Mouse (Mus musculus) neural tube, embryonic 15.5 days (tissue): ENCODE results near the gene Kif5c. TPM values are rescaled to one million over a fixed set of nuclear protein-coding genes. Genes with fewer than 3 reads are reported as not detected.
A peak's percentile ranks its signal among the peaks of the same experiment; 100 is the strongest.

ENCODE experiments used
- ATAC-seq: fragments of 200-750 bp; cut with Nextera tagmentation; 2 replicates; pipeline ENCODE4 v1.8.0; 2017; ENCODE audit warnings: mild to moderate bottlenecking, moderate TSS enrichment, moderate library complexity; ENCODE audit not compliant: low FRiP score
- H3K27ac ChIP-seq: fragments of 300-500 bp; sonication (generic); replicated peaks from 2 replicates; pipeline ENCODE4 v1.5.1; 2015; ENCODE audit warnings: mild to moderate bottlenecking, inconsistent platforms
- H3K27me3 ChIP-seq: fragments of 300-500 bp; sonication (generic); replicated peaks from 2 replicates; pipeline ENCODE4 v1.6.1; 2015; ENCODE audit warnings: inconsistent platforms
- H3K36me3 ChIP-seq: fragments of 300-500 bp; sonication (generic); 2 replicates; pipeline ENCODE4 v1.6.1; 2015; ENCODE audit warnings: inconsistent platforms
- H3K4me1 ChIP-seq: fragments of 300-500 bp; sonication (generic); 2 replicates; pipeline ENCODE4 v1.6.1; 2015; ENCODE audit warnings: inconsistent platforms
- H3K4me2 ChIP-seq: fragments of 300-500 bp; sonication (generic); 2 replicates; pipeline ENCODE4 v1.6.1; 2015; ENCODE audit warnings: inconsistent platforms, mild to moderate bottlenecking, moderate library complexity
- H3K4me3 ChIP-seq: fragments of 300-500 bp; sonication (generic); replicated peaks from 2 replicates; pipeline ENCODE4 v1.5.1; 2015; ENCODE audit warnings: mild to moderate bottlenecking, inconsistent platforms
- H3K9ac ChIP-seq: fragments of 300-500 bp; sonication (generic); replicated peaks from 2 replicates; pipeline ENCODE4 v1.6.1; 2015; ENCODE audit warnings: mild to moderate bottlenecking, inconsistent platforms
- H3K9me3 ChIP-seq: fragments of 300-500 bp; sonication (generic); replicated peaks from 2 replicates; pipeline ENCODE4 v1.6.1; 2016; ENCODE audit warnings: inconsistent platforms
- WGBS: fragments of 180-500 bp; shearing (Covaris S2); methylation state at CpG from one replicate; pipeline ENCODE4 v1.1.7; 2015; ENCODE audit warnings: mixed read lengths; 5-methylcytosine and 5-hydroxymethylcytosine counted together
- polyA plus RNA-seq: library from polyadenylated mRNA; unstranded; fragments of >200 nt; fragmentation: Nextera tagmentation; extraction: Ambion mirVana; gene quantifications from 2 replicates; pipeline ENCODE4 v1.2.1, GENCODE M21; 2015

Kif5c gene
- polyA plus RNA-seq, 1 experiment from 2014 or later: 181 TPM

- peaks cover 32% of the 10 kb centered on the region for H3K4me1 ChIP-seq
- no peak overlapping the region for H3K4me2 ChIP-seq
- peaks cover 48% of the 10 kb centered on the region for H3K36me3 ChIP-seq
- no peak for ATAC-seq
- H3K9me3 ChIP-seq: no peaks in the 10 kb centered on the region
- no peaks in the 10 kb centered on the region for H3K27me3 ChIP-seq
- H3K9ac ChIP-seq: no peak overlapping the region
- H3K27ac ChIP-seq: peak overlapping the region; percentile 24; the same call in 1 of the 2 replicates
- 86% methylated on average over 11 of the region's 11 CpGs for WGBS
- H3K4me3 ChIP-seq: no peak overlapping the region
Measured at GRCm38 (mm10) chr2:49726672-49727071, 107.6 kb downstream of the Kif5c start.

- Histone ChIP-seq H3K4me1 (peaks cover 26% of the 10 kb centered on the region), H3K27ac (peak overlapping the region; percentile 24; the same call in 1 of the 2 replicates), H3K27me3 (no peaks in the 10 kb centered on the region), H3K4me3 (no peak overlapping the region), H3K9me3 (no peaks in the 10 kb centered on the region), H3K36me3 (peaks cover 48% of the 10 kb centered on the region), H3K4me2 (no peak overlapping the region), H3K9ac (no peak overlapping the region)
- ATAC-seq: peak; percentile 88
- WGBS: 14% methylated on average over 7 of the region's 7 CpGs
Measured at GRCm38 (mm10) chr2:49727199-49727598, 108.1 kb downstream of the Kif5c start.

GRCm38 (mm10) chr2:49727686-49728085 is 108.6 kb downstream of the Kif5c start:
- Histone ChIP-seq H3K27ac (no peak overlapping the region), H3K4me1 (peaks cover 21% of the 10 kb centered on the region), H3K9me3 (no peaks in the 10 kb centered on the region), H3K4me3 (no peak overlapping the region), H3K4me2 (no peak overlapping the region), H3K36me3 (peaks cover 51% of the 10 kb centered on the region), H3K9ac (no peak overlapping the region), H3K27me3 (no peaks in the 10 kb centered on the region)
- WGBS: 83% methylated on average over 4 of the region's 4 CpGs
- ATAC-seq: no peak

GRCm38 (mm10) chr2:49728896-49729610 is 110.0 kb downstream of the Kif5c start:
- Histone ChIP-seq H3K36me3 (peaks cover 44% of the 10 kb centered on the region), H3K4me2 (no peak overlapping the region), H3K4me1 (peaks cover 11% of the 10 kb centered on the region), H3K27ac (no peak overlapping the region), H3K9ac (no peak overlapping the region), H3K27me3 (no peaks in the 10 kb centered on the region), H3K9me3 (no peaks in the 10 kb centered on the region), H3K4me3 (no peak overlapping the region)
- 88% methylated on average over 10 of the region's 10 CpGs for WGBS
- ATAC-seq: no peak

GRCm38 (mm10) chr2:49729611-49729969 is 110.5 kb downstream of the Kif5c start:
- ATAC-seq: no peak
- Histone ChIP-seq H3K36me3 (peaks cover 38% of the 10 kb centered on the region), H3K27me3 (no peaks in the 10 kb centered on the region), H3K9me3 (no peaks in the 10 kb centered on the region), H3K27ac (no peak overlapping the region), H3K4me2 (no peak overlapping the region), H3K4me3 (no peak overlapping the region), H3K9ac (no peak overlapping the region), H3K4me1 (peaks cover 11% of the 10 kb centered on the region)
- 72% methylated on average over 2 of the region's 2 CpGs for WGBS

- ATAC-seq: no peak
- H3K9me3 ChIP-seq: no peaks in the 10 kb centered on the region
- no peak overlapping the region for H3K27ac ChIP-seq
- no peaks in the 10 kb centered on the region for H3K27me3 ChIP-seq
- no peak overlapping the region for H3K4me2 ChIP-seq
- H3K36me3 ChIP-seq: peaks cover 33% of the 10 kb centered on the region
- H3K4me1 ChIP-seq: peaks cover 11% of the 10 kb centered on the region
- H3K4me3 ChIP-seq: no peak overlapping the region
- WGBS: 41% methylated on average over 5 of the region's 5 CpGs
- H3K9ac ChIP-seq: no peak overlapping the region
Measured at GRCm38 (mm10) chr2:49730183-49730582, 111.1 kb downstream of the Kif5c start.

- H3K27me3 ChIP-seq: no peaks in the 10 kb centered on the region
- H3K4me1 ChIP-seq: no peaks in the 10 kb centered on the region; the same call in 1 of the 2 replicates
- WGBS: 71% methylated on average over 11 of the region's 11 CpGs
- no peak for ATAC-seq
- H3K27ac ChIP-seq: no peak overlapping the region
- H3K4me2 ChIP-seq: no peak overlapping the region
- no peak overlapping the region for H3K4me3 ChIP-seq
- no peak overlapping the region for H3K9ac ChIP-seq
- no peaks in the 10 kb centered on the region for H3K9me3 ChIP-seq
- H3K36me3 ChIP-seq: peaks cover 43% of the 10 kb centered on the region
Measured at GRCm38 (mm10) chr2:49732745-49733655, 113.9 kb downstream of the Kif5c start.

- no peaks in the 10 kb centered on the region for H3K9me3 ChIP-seq
- H3K36me3 ChIP-seq: peaks cover 43% of the 10 kb centered on the region
- H3K27ac ChIP-seq: no peak overlapping the region
- no peaks in the 10 kb centered on the region for H3K27me3 ChIP-seq
- no peak overlapping the region for H3K4me2 ChIP-seq
- no peak overlapping the region for H3K9ac ChIP-seq
- ATAC-seq: no peak
- WGBS: 64% methylated on average over 7 of the region's 7 CpGs
- H3K4me3 ChIP-seq: no peak overlapping the region
- no peaks in the 10 kb centered on the region; the same call in 1 of the 2 replicates for H3K4me1 ChIP-seq
Measured at GRCm38 (mm10) chr2:49733656-49734008, 114.5 kb downstream of the Kif5c start.

- Histone ChIP-seq H3K27ac (no peak overlapping the region), H3K4me2 (no peak overlapping the region), H3K27me3 (no peaks in the 10 kb centered on the region), H3K4me1 (no peaks in the 10 kb centered on the region; the same call in 1 of the 2 replicates), H3K4me3 (no peak overlapping the region), H3K9ac (no peak overlapping the region), H3K9me3 (no peaks in the 10 kb centered on the region), H3K36me3 (peaks cover 43% of the 10 kb centered on the region)
- peak; percentile 49; the same call in 1 of the 2 replicates for ATAC-seq
- WGBS: 49% methylated on average over 7 of the region's 7 CpGs
Measured at GRCm38 (mm10) chr2:49734013-49734780, 115.1 kb downstream of the Kif5c start.

GRCm38 (mm10) chr2:49735386-49735785 is 116.3 kb downstream of the Kif5c start:
- no peak for ATAC-seq
- H3K27me3 ChIP-seq: no peaks in the 10 kb centered on the region
- no peaks in the 10 kb centered on the region for H3K9me3 ChIP-seq
- H3K4me2 ChIP-seq: no peak overlapping the region
- H3K27ac ChIP-seq: no peak overlapping the region
- H3K4me3 ChIP-seq: no peak overlapping the region
- H3K36me3 ChIP-seq: peaks cover 42% of the 10 kb centered on the region
- WGBS: 82% methylated on average over 13 of the region's 13 CpGs
- H3K9ac ChIP-seq: no peak overlapping the region
- H3K4me1 ChIP-seq: no peaks in the 10 kb centered on the region; the same call in 1 of the 2 replicates

- no peak overlapping the region for H3K27ac ChIP-seq
- H3K4me2 ChIP-seq: no peak overlapping the region
- H3K4me3 ChIP-seq: no peak overlapping the region
- WGBS: 79% methylated on average over 5 of the region's 5 CpGs
- H3K27me3 ChIP-seq: no peaks in the 10 kb centered on the region
- H3K36me3 ChIP-seq: peaks cover 25% of the 10 kb centered on the region
- H3K9me3 ChIP-seq: no peaks in the 10 kb centered on the region
- H3K4me1 ChIP-seq: peaks cover 35% of the 10 kb centered on the region
- ATAC-seq: no peak
- no peak overlapping the region for H3K9ac ChIP-seq
Measured at GRCm38 (mm10) chr2:49739046-49739445, 119.9 kb downstream of the Kif5c start.
